Mouse (Mus musculus) adrenal gland, postnatal 4 days (tissue): ENCODE data around the gene Zfyve28. TPM values are rescaled to one million over a fixed set of nuclear protein-coding genes. Genes with fewer than 3 reads are reported as not detected.

ENCODE experiments used
- DNase-seq, 2 experiments: peaks; one replicate each; pipeline ENCODE4 v3.0.0; 2021 to 2022; ENCODE audit warnings: low spot score in 2 of 2, mixed read lengths in 2 of 2
- long read RNA-seq, 2 experiments: library from polyadenylated mRNA; stranded (forward); transcript quantifications; one replicate each; pipeline ENCODE4 v2.0.0; 2021
- total RNA-seq, 2 experiments: library from RNA; stranded (reverse); gene quantifications; 2 replicates each; pipeline ENCODE4 v1.2.3; 2021

Zfyve28 gene
- 1 to 10 TPM in 1 of 2 experiments, under 1 TPM in 1; 0.79 to 1.1 TPM for total RNA-seq
- long read RNA-seq, experiment 1, partial matches to known transcripts: 1 of 1 reads
- long read RNA-seq, experiment 1, other reads (novel, unspliced or antisense): 0 of 1 reads
- long read RNA-seq, experiment 2, partial matches to known transcripts: 0 of 3 reads
- long read RNA-seq, experiment 2, other reads (novel, unspliced or antisense): 1 of 3 reads

- peak; percentile 42 to 50 for DNase-seq
Observed at GRCm38 (mm10) chr5:34288154-34288716, at the start of gene Zfyve28, which contains the start of gene Cfap99. Gene Zfyve28, minus strand, starts transcription at chr5:34288449. Gene Cfap99, plus strand, starts transcription at chr5:34288600.

- peak; percentile 31 to 34 for DNase-seq
Observed at GRCm38 (mm10) chr5:34336775-34337450, 48.7 kb upstream of the Zfyve28 start.

- DNase-seq: peak; percentile 92 to 95
Observed at GRCm38 (mm10) chr5:34336097-34336774, 48.0 kb upstream of the Zfyve28 start, which contains the start of gene Rnf4. Gene Rnf4, plus strand, starts transcription at chr5:34336289.

- peak in 1 of 2 experiments; percentile 4 for DNase-seq
Observed at GRCm38 (mm10) chr5:34335539-34336096, 47.4 kb upstream of the Zfyve28 start.

GRCm38 (mm10) chr5:34334081-34334480 lies 45.8 kb upstream of the Zfyve28 start:
- DNase-seq: no peak

- DNase-seq: no peak
Observed at GRCm38 (mm10) chr5:34330136-34330535, 41.9 kb upstream of the Zfyve28 start.

- DNase-seq: peak in 1 of 2 experiments; percentile 9
Observed at GRCm38 (mm10) chr5:34326875-34327576, 38.8 kb upstream of the Zfyve28 start.

- no peak for DNase-seq
Observed at GRCm38 (mm10) chr5:34326249-34326691, 38.0 kb upstream of the Zfyve28 start.

GRCm38 (mm10) chr5:34325286-34325685 lies 37.0 kb upstream of the Zfyve28 start:
- DNase-seq: no peak

GRCm38 (mm10) chr5:34321236-34321635 lies 33.0 kb upstream of the Zfyve28 start:
- DNase-seq: no peak

- no peak for DNase-seq
Observed at GRCm38 (mm10) chr5:34319491-34320034, 31.3 kb upstream of the Zfyve28 start.

GRCm38 (mm10) chr5:34309016-34309415 lies 20.8 kb upstream of the Zfyve28 start:
- DNase-seq: no peak

- DNase-seq: no peak
Observed at GRCm38 (mm10) chr5:34302377-34302776, 14.1 kb upstream of the Zfyve28 start.

- DNase-seq: no peak
Observed at GRCm38 (mm10) chr5:34298937-34299535, 10.8 kb upstream of the Zfyve28 start.

GRCm38 (mm10) chr5:34298061-34298460 lies 9.8 kb upstream of the Zfyve28 start:
- DNase-seq: no peak

- DNase-seq: no peak
Observed at GRCm38 (mm10) chr5:34295141-34295540, 6.9 kb upstream of the Zfyve28 start.

GRCm38 (mm10) chr5:34294696-34295095 lies 6.4 kb upstream of the Zfyve28 start:
- DNase-seq: no peak

- DNase-seq: no peak
Observed at GRCm38 (mm10) chr5:34293363-34293762, 5.1 kb upstream of the Zfyve28 start.

GRCm38 (mm10) chr5:34289286-34289685 lies 1.0 kb upstream of the Zfyve28 start:
- no peak for DNase-seq

GRCm38 (mm10) chr5:34287838-34288145 lies 457 bp downstream of the Zfyve28 start:
- no peak for DNase-seq
